Mouse (Mus musculus) kidney, postnatal 0 days (tissue): ENCODE data around the gene Myh11. TPM values are rescaled to one million over a fixed set of nuclear protein-coding genes. Genes with fewer than 3 reads are reported as not detected.
"Not testable (repeated sequence)": the region's sequence is repeated elsewhere in the genome, so short reads cannot be mapped to it uniquely, and the experiment has no call there.

Source experiments
- ATAC-seq: fragments of 200-750 bp; cut with Nextera tagmentation; replicated peaks from 2 replicates; pipeline ENCODE4 v1.8.0; 2017; ENCODE audit warnings: low read depth, moderate number of reproducible peaks, moderate TSS enrichment, moderate library complexity; ENCODE audit not compliant: low FRiP score
- DNase-seq: peaks from one replicate; pipeline ENCODE4 v3.0.0-alpha.2; 2016; ENCODE audit warnings: low spot score
- H3K27ac ChIP-seq: fragments of 300-500 bp; sonication (generic); 2 replicates; pipeline ENCODE4 v1.5.1; 2014; ENCODE audit warnings: mild to moderate bottlenecking
- H3K27me3 ChIP-seq: fragments of 300-500 bp; sonication (generic); 2 replicates; pipeline ENCODE4 v1.6.1; 2014; ENCODE audit warnings: low read length, mixed read lengths; ENCODE audit not compliant: insufficient read depth
- H3K36me3 ChIP-seq: fragments of 300-500 bp; sonication (generic); 2 replicates; pipeline ENCODE4 v1.6.1; 2014; ENCODE audit warnings: low read length, mixed read lengths; ENCODE audit not compliant: insufficient read depth
- H3K4me1 ChIP-seq: fragments of 300-500 bp; sonication (generic); replicated peaks from 2 replicates; pipeline ENCODE4 v1.6.1; 2014; ENCODE audit warnings: antibody characterized with exemption, low read length, mixed read lengths; ENCODE audit not compliant: insufficient read depth
- H3K4me2 ChIP-seq: fragments of 300-500 bp; sonication (generic); 2 replicates; pipeline ENCODE4 v1.6.1; 2014; ENCODE audit warnings: mild to moderate bottlenecking, low read length, moderate library complexity, mixed read lengths
- H3K4me3 ChIP-seq: fragments of 300-500 bp; sonication (generic); replicated peaks from 2 replicates; pipeline ENCODE4 v1.5.1; 2014; ENCODE audit warnings: low read depth, low read length
- H3K9ac ChIP-seq: fragments of 300-500 bp; sonication (generic); 2 replicates; pipeline ENCODE4 v1.6.1; 2014; ENCODE audit warnings: low read depth, low read length
- H3K9me3 ChIP-seq: fragments of 300-500 bp; sonication (generic); replicated peaks from 2 replicates; pipeline ENCODE4 v1.6.1; 2016; ENCODE audit warnings: low read length, inconsistent platforms, mixed read lengths
- CTCF ChIP-seq: IDR thresholded peaks from 2 replicates; pipeline ENCODE4 v1.5.1; 2016; ENCODE audit warnings: antibody characterized with exemption, low read depth, mild to moderate bottlenecking, moderate library complexity
- WGBS: fragments of 180-500 bp; shearing (Covaris S2); extraction: QIAGEN DNeasy Blood & Tissue Kit; methylation state at CpG from one replicate; pipeline ENCODE4 v1.1.7; 2014; 5-methylcytosine and 5-hydroxymethylcytosine counted together
- polyA plus RNA-seq: library from polyadenylated mRNA; unstranded; fragments of >200 nt; fragmentation: Nextera tagmentation; extraction: Ambion mirVana; gene quantifications from 2 replicates; pipeline ENCODE4 v1.2.1, GENCODE M21; 2015

The Myh11 gene
- polyA plus RNA-seq, 1 experiment from 2014 or later, result 12.6 TPM

DNA sequence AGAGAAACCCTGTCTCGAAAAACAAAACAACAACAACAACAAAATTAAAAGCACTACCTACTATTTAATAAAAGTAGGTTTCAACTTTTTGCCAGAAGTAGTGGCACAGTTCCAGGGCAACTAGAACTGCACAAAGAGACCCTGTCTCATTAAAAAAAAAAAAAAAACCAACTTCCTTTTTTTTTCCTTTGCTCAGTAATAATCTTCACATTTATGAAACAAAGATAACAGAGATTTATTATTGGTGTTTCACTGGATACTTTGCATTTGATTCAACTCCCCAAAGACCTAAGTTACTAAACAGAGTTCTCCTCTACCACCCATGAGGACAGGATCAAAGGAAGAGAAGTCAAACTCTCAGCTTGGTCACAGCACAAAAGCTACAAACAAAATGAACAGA is 130.2 kb downstream of the Myh11 start:
- H3K4me1 ChIP-seq, result 0 out of 2 replicates have a peak, but pooled peaks cover 4% of the 10 kb centered on the region
- ATAC-seq, result no peak
- H3K9me3 ChIP-seq, result no peaks in the 10 kb centered on the region
- H3K4me3 ChIP-seq, result no peak overlapping the region
- H3K27ac ChIP-seq, result no peak overlapping the region
- H3K36me3 ChIP-seq, result no peaks in the 10 kb centered on the region
- 78% methylated on average over 1 of the region's 1 CpGs for WGBS
- no peak overlapping the region for H3K4me2 ChIP-seq
- TF ChIP-seq CTCF, result no peak
- H3K27me3 ChIP-seq, result no peaks in the 10 kb centered on the region
- DNase-seq, result no peak
- no peak overlapping the region for H3K9ac ChIP-seq

DNA sequence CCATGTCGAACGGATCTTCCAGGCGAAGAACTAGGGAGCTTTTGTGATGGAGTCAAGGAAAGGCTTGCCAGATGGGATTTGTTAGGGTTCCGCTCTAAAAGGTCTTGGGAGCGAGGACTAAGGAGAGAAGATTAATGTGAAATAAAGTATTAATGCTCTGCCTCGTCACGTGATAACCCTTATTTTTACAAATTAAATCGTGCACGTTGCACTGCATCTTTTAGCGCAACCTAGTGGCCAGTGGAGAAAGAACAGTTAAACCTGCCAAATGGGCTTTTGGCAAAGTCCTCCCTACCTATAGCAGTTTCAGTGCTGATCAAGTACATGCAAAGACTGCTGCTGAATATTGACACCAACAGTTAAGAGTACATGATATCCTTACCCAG is 131.4 kb downstream of the Myh11 start:
- H3K9me3 ChIP-seq, result no peaks in the 10 kb centered on the region
- peak overlapping the region; percentile 67 for H3K9ac ChIP-seq
- peak; percentile 93 for DNase-seq
- peak overlapping the region; percentile 61 for H3K4me2 ChIP-seq
- WGBS, result under 1% methylated on average over 10 of the region's 10 CpGs
- H3K36me3 ChIP-seq, result no peaks in the 10 kb centered on the region
- no peaks in the 10 kb centered on the region for H3K27me3 ChIP-seq
- ATAC-seq, result no peak; the same call in 1 of the 2 replicates
- 0 out of 2 replicates have a peak, but pooled peaks cover 4% of the 10 kb centered on the region for H3K4me1 ChIP-seq
- H3K27ac ChIP-seq, result peak overlapping the region; percentile 94
- H3K4me3 ChIP-seq, result peak overlapping the region; percentile 44
- TF ChIP-seq CTCF, result peak; percentile 93

DNA sequence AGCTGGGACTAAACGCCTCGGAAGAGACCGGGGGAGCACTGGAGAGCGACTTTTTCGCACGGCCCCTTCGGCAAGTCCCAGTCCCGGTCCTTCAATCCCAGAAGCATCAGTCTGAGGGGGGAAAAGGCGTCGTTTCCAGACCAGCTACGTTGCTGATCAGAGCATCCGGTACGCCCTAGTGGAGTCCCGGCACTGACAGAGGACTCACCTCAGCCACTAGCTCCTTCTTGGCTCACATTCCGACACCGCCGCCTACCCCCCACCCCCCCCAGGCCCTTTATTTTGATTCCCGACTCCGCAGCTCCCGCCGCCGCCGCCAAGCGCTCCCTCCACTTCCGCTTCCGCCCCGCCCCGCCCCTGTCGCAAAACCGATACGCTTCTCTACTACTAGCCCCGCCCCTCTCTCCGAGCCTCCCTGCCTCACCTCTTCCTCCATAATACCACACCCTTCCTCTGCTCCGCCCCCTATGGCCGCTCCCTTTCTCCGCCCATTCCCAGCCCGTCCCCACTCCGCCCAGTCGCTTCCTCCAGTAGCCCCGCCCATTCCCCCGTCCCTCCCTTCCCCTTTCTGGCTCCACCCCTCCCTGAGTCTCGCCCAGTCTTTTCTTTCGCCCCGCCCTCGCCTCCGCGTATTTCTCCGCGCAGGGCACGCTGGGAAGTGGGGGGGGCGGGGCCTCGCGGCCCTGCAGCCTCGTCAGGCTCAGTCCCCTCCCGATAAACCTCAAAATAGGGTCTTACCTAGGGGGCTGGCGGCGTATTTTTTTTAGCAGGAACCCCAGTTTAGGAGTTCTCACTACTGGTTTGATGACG is 132.0 kb downstream of the Myh11 start:
- DNase-seq, result peak; percentile 100
- Histone ChIP-seq H3K4me2 (peak overlapping the region; percentile 77), H3K4me1 (0 out of 2 replicates have a peak, but pooled peaks cover 3% of the 10 kb centered on the region), H3K27me3 (no peaks in the 10 kb centered on the region), H3K36me3 (no peaks in the 10 kb centered on the region), H3K4me3 (peak overlapping the region; percentile 75), H3K9ac (peak overlapping the region; percentile 80), H3K9me3 (no peaks in the 10 kb centered on the region), H3K27ac (peak overlapping the region; percentile 94)
- ATAC-seq, result peak; percentile 95
- under 1% methylated on average over 46 of the region's 58 CpGs for WGBS
- no peak; the same call in 1 of the 2 replicates for TF ChIP-seq CTCF

DNA sequence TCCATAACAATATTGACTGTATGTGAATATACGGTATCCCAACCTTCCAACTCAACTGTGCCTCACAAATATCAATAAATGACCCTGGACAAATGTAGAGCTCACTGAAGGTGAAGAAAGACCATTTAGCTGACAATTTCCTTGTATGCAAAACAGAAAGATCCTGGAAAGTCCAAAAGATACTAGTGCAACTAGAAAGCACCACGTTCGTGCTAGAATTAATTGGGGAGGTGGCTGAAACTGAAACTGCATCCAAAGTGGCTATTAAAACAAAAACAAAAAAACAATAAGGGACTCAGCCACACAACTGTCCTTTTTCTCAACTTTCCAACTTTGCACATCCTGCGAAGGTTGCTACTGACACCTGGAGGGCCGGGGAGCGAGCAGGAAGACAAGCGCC is 132.6 kb downstream of the Myh11 start:
- Histone ChIP-seq H3K9ac (peak overlapping the region; percentile 80), H3K36me3 (no peaks in the 10 kb centered on the region), H3K4me2 (peak overlapping the region; percentile 77), H3K9me3 (no peaks in the 10 kb centered on the region), H3K27ac (peak overlapping the region; percentile 90), H3K27me3 (no peaks in the 10 kb centered on the region), H3K4me3 (peak overlapping the region; percentile 75), H3K4me1 (no peaks in the 10 kb centered on the region)
- ATAC-seq, result no peak
- DNase-seq, result no peak
- WGBS, result 6% methylated on average over 7 of the region's 7 CpGs
- peak; percentile 16; the same call in 1 of the 2 replicates for TF ChIP-seq CTCF

- no peak for ATAC-seq
- H3K27ac ChIP-seq, result no peak overlapping the region
- no peaks in the 10 kb centered on the region for H3K9me3 ChIP-seq
- H3K9ac ChIP-seq, result no peak overlapping the region
- H3K27me3 ChIP-seq, result no peaks in the 10 kb centered on the region
- H3K36me3 ChIP-seq, result peaks cover 10% of the 10 kb centered on the region
- no peak for TF ChIP-seq CTCF
- no peak overlapping the region for H3K4me3 ChIP-seq
- H3K4me2 ChIP-seq, result no peak overlapping the region
- H3K4me1 ChIP-seq, result no peaks in the 10 kb centered on the region
- WGBS, result 94% methylated on average over 5 of the region's 6 CpGs
- no peak for DNase-seq
Measured at GRCm38 (mm10) chr16:14156312-14156711, 134.9 kb downstream of the Myh11 start.

- H3K36me3 ChIP-seq, result peaks cover 11% of the 10 kb centered on the region
- not testable (repeated sequence) for H3K27ac ChIP-seq, H3K27me3 ChIP-seq, H3K9me3 ChIP-seq, H3K4me2 ChIP-seq, H3K4me3 ChIP-seq, DNase-seq, ATAC-seq, H3K4me1 ChIP-seq, H3K9ac ChIP-seq
- WGBS, result 100% methylated on average over 1 of the region's 2 CpGs
Measured at GRCm38 (mm10) chr16:14155638-14156037, 135.5 kb downstream of the Myh11 start.
